Mouse (Mus musculus) brain, embryonic 14.5 days (tissue): ENCODE data around the gene Crocc2.

Experiments
- CTCF ChIP-seq: fragments of 200-500 bp; IDR thresholded peaks from 2 replicates; pipeline ENCODE4 v1.5.1; 2012; ENCODE audit warnings: inconsistent platforms, mild to moderate bottlenecking, moderate library complexity, borderline replicate concordance; ENCODE audit not compliant: insufficient read depth, insufficient read length; ENCODE audit errors: extremely low read depth
- POLR2A ChIP-seq: fragments of 200-500 bp; IDR thresholded peaks from 2 replicates; pipeline ENCODE4 v1.6.1; 2012; ENCODE audit warnings: mild to moderate bottlenecking, inconsistent platforms, borderline replicate concordance; ENCODE audit not compliant: poor library complexity, insufficient read depth, insufficient read length, severe bottlenecking; ENCODE audit errors: extremely low read depth

GRCm38 (mm10) chr1:93168295-93168775 lies at the start of gene Crocc2:
- TF ChIP-seq CTCF (no peak), POLR2A (no peak)
